Mouse (Mus musculus): Measurements from ENCODE around the gene Kbtbd4. TPM values are rescaled to one million over a fixed set of nuclear protein-coding genes. Genes with fewer than 3 reads are reported as not detected.
"Not testable (repeated sequence)": the region's sequence is repeated elsewhere in the genome, so short reads cannot be mapped to it uniquely, and the experiment has no call there.

Kbtbd4 gene
- total RNA-seq, 2 experiments from 2014 or later, result 18.5 to 20.6 TPM

GRCm38 (mm10) chr2:90881824-90882223, 22.7 kb upstream of the Kbtbd4 start:
- Histone ChIP-seq H3K27ac (no peak overlapping the region), H3K4me3 (no peak overlapping the region)
- intact Hi-C loops (cut with DNase I), result no loop called here
- no peak for TF ChIP-seq CTCF (IDR thresholded peaks at IDR 0.05)
- DNase-seq, result no peak

- no peak within 1 kb of the TSS for H3K27ac ChIP-seq
- intact Hi-C loops (cut with DNase I), result no loop called here
- peak; percentile 57 for DNase-seq
- H3K4me3 ChIP-seq, result peak within 1 kb of the TSS; percentile 70
- TF ChIP-seq CTCF (IDR thresholded peaks at IDR 0.05), result no peak
These were observed 19.1 kb upstream of the Kbtbd4 start, which contains the start of gene C1qtnf4 for GRCm38 (mm10) chr2:90885218-90886041. Gene C1qtnf4, plus strand, starts transcription at chr2:90885860.

- DNase-seq, result no peak
- no peak for TF ChIP-seq CTCF (IDR thresholded peaks at IDR 0.05)
- H3K27ac ChIP-seq, result no peak overlapping the region
- H3K4me3 ChIP-seq, result no peak overlapping the region
- intact Hi-C loops (cut with DNase I), result no loop called here
These were observed 18.1 kb upstream of the Kbtbd4 start for GRCm38 (mm10) chr2:90886436-90886835.

DNA sequence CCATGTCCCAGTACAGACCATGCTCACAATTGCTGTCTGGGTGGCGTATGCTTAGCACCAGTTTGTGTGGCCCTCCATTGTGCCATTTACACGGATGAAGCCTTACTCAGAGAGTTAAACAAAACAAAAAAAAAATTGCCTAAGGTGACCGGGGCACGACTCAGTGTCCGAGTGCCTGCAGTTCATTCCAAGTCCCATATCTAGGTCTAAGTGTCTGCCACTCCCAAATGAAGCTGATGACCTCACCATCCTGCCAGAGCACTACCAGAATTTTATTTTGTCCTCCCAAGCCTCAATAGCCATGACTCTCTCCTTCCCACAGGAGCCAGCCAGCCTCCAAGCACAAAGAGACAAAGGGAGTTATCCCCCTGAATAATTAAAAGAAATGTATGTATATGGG, 16.9 kb upstream of the Kbtbd4 start:
- Histone ChIP-seq H3K27ac (no peak overlapping the region), H3K4me3 (no peak overlapping the region)
- DNase-seq, result no peak
- intact Hi-C loops (cut with DNase I), result no loop called here
- TF ChIP-seq CTCF (IDR thresholded peaks at IDR 0.05), result no peak

- DNase-seq, result peak; percentile 80
These were observed 14.7 kb upstream of the Kbtbd4 start for GRCm38 (mm10) chr2:90889550-90890548.

DNA sequence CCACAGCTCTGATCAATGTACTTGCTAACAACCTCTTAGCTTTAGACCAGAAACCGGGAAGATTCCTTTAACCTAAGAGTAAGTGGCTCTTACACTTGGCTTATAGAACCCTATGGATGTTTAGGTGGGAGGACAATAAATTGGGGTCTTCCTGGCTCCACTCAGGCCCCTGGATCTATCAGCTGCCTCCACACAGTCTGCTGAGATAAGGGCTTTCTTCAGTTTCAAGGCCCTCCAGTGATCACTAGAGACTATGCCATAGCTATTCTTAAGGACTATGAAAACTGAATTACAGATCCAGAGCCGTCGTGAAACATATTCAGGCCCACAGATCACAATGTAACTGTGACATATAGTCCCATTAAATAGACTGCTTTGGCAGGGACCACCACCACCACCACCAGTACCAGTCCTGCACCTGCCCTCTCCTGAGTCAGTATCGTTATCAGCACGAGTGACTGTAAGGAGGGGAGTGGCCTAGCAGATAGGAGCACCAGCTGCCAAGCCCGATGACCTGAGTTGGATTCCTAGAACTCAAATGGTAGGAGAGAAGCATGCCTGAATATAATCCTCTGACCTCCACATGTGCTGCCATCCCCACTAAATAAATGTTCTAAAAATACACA, 10.8 kb upstream of the Kbtbd4 start:
- Histone ChIP-seq H3K4me3 (no peak overlapping the region), H3K27ac (no peak overlapping the region)
- DNase-seq, result no peak
- intact Hi-C loops (cut with DNase I), result no loop called here
- no peak for TF ChIP-seq CTCF (IDR thresholded peaks at IDR 0.05)

More at GRCm38 (mm10) chr2:90889550-90890548, 14.7 kb upstream of the Kbtbd4 start:
- TF ChIP-seq CTCF (IDR thresholded peaks at IDR 0.05), result peak; percentile 36
- Histone ChIP-seq H3K4me3 (peak overlapping the region; percentile 79), H3K27ac (peak overlapping the region; percentile 80)
- intact Hi-C loops (cut with DNase I), result no loop called here

DNA sequence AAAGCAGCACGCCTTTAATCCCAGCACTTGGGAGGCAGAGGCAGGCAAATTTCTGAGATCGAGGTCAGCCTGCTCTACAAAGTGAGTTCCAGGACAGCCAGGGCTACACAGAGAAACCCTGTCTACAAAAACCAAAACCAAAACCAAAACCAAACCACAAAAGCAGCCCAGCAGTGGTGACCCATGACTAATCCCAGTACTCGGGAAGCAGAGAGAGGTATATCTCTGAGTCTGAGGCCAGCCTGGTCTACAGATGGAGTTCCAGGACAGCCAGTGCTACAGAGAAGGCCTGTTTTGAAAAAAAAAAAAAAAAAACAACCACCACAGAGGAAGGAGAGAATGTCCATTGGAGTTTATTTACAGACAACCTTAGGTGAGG, 10.3 kb upstream of the Kbtbd4 start:
- intact Hi-C loops (cut with DNase I); H3K27ac ChIP-seq; H3K4me3 ChIP-seq; DNase-seq: not testable (repeated sequence)

- DNase-seq, result no peak
- intact Hi-C loops (cut with DNase I), result loop anchor here (5.0 kb wide), 1 partner anchor 39 kb away; the partner anchor contains the start of gene Celf1
- Histone ChIP-seq H3K27ac (peak overlapping the region; percentile 98), H3K4me3 (peak overlapping the region; percentile 87)
- no peak for TF ChIP-seq CTCF (IDR thresholded peaks at IDR 0.05)
These were observed 1.1 kb upstream of the Kbtbd4 start for GRCm38 (mm10) chr2:90903398-90903797.

GRCm38 (mm10) chr2:90904856-90905224, 300 bp downstream of the Kbtbd4 start:
- no peak for DNase-seq
- intact Hi-C loops (cut with DNase I), result loop anchor here (5.0 kb wide), 1 partner anchor 37 kb away; the partner anchor contains the start of gene Celf1
- Histone ChIP-seq H3K4me3 (peak overlapping the region; percentile 87), H3K27ac (peak overlapping the region; percentile 98)
- no peak for TF ChIP-seq CTCF (IDR thresholded peaks at IDR 0.05)

GRCm38 (mm10) chr2:90906721-90907120, 2.2 kb downstream of the Kbtbd4 start:
- no peak overlapping the region for H3K4me3 ChIP-seq
- intact Hi-C loops (cut with DNase I), result no loop called here
- no peak for TF ChIP-seq CTCF (IDR thresholded peaks at IDR 0.05)
- no peak overlapping the region for H3K27ac ChIP-seq
- no peak for DNase-seq

GRCm38 (mm10) chr2:90910861-90911260, 6.3 kb downstream of the Kbtbd4 start:
- no peak for DNase-seq
- Histone ChIP-seq H3K27ac (peak overlapping the region; percentile 64), H3K4me3 (no peak overlapping the region)
- intact Hi-C loops (cut with DNase I), result no loop called here
- no peak for TF ChIP-seq CTCF (IDR thresholded peaks at IDR 0.05)

- intact Hi-C loops (cut with DNase I), result no loop called here
- TF ChIP-seq CTCF (IDR thresholded peaks at IDR 0.05), result no peak
- no peak for DNase-seq
- Histone ChIP-seq H3K4me3 (no peak overlapping the region), H3K27ac (peak overlapping the region; percentile 64; the same call in 1 of the 2 replicates)
These were observed 7.1 kb downstream of the Kbtbd4 start for GRCm38 (mm10) chr2:90911668-90912067.
